Mouse (Mus musculus) CH12.LX (cell line): Measurements from ENCODE around the gene Ccdc74a. TPM values are rescaled to one million over a fixed set of nuclear protein-coding genes. Genes with fewer than 3 reads are reported as not detected.

Source experiments
- DNase-seq: peaks from one replicate; pipeline ENCODE4 v3.0.0-alpha.2; 2013; ENCODE audit errors: extremely low read depth
- H3K27ac ChIP-seq: 2 replicates; pipeline ENCODE4 v1.5.1; 2012; ENCODE audit warnings: low read depth, mild to moderate bottlenecking, control low read depth, moderate library complexity; ENCODE audit not compliant: insufficient read depth
- H3K27me3 ChIP-seq: replicated peaks from 2 replicates; pipeline ENCODE3; 2012; ENCODE audit warnings: inconsistent platforms
- H3K36me3 ChIP-seq, 2 experiments: replicated peaks in 1 of 2; 2 replicates each; pipeline versions ENCODE3 to v1.6.1; 2012; ENCODE audit warnings: inconsistent platforms in 1 of 2, low read length in 1 of 2, mild to moderate bottlenecking in 1 of 2, mixed read lengths in 1 of 2, moderate library complexity in 1 of 2; ENCODE audit not compliant: control insufficient read depth in 1 of 2, insufficient read depth in 1 of 2
- H3K4me1 ChIP-seq, 2 experiments: 2 replicates each; pipeline ENCODE4 v1.6.1; 2012; ENCODE audit warnings: inconsistent platforms in 1 of 2, moderate library complexity in 1 of 2; ENCODE audit not compliant: insufficient read depth in 2 of 2, control insufficient read depth in 1 of 2
- H3K4me2 ChIP-seq: 2 replicates; pipeline ENCODE4 v1.6.1; 2012; ENCODE audit warnings: low read depth, mild to moderate bottlenecking, control low read depth; ENCODE audit not compliant: poor library complexity, insufficient read depth, severe bottlenecking
- H3K4me3 ChIP-seq, 3 experiments: fragments of 150-350 bp in 1 of 3; sonication (generic) in 1 of 3; replicated peaks in 1 of 3; 2 replicates each; pipeline versions ENCODE3 to v1.5.1; 2011 to 2012; ENCODE audit warnings: low read depth in 2 of 3, low read length in 2 of 3, mild to moderate bottlenecking in 2 of 3, moderate library complexity in 2 of 3, control low read depth in 1 of 3, improper control_type of control experiment in 1 of 3, inconsistent platforms in 1 of 3, mixed read lengths in 1 of 3; ENCODE audit not compliant: poor library complexity in 1 of 3
- H3K79me2 ChIP-seq: replicated peaks from 2 replicates; pipeline ENCODE4 v1.6.1; 2012; ENCODE audit warnings: mild to moderate bottlenecking, moderate library complexity; ENCODE audit not compliant: control insufficient read depth, poor library complexity, insufficient read depth, severe bottlenecking; ENCODE audit errors: extremely low read depth
- H3K9ac ChIP-seq: 2 replicates; pipeline ENCODE4 v1.6.1; 2012; ENCODE audit warnings: low read depth, mild to moderate bottlenecking, control low read depth, moderate library complexity; ENCODE audit not compliant: insufficient read depth
- H3K9me3 ChIP-seq: replicated peaks from 2 replicates; pipeline ENCODE3; 2012; ENCODE audit warnings: low read length, inconsistent platforms, mixed read lengths
- CHD2 ChIP-seq: IDR thresholded peaks from 2 replicates; pipeline ENCODE4 v1.6.1; 2011; ENCODE audit warnings: low read length, improper control_type of control experiment
- CTCF ChIP-seq, 2 experiments: IDR thresholded peaks in 1 of 2; conservative IDR thresholded peaks in 1 of 2; 2 replicates each; pipeline ENCODE4 v1.5.1; 2011 to 2012; ENCODE audit warnings: low read depth in 2 of 2, low read length in 2 of 2, improper control_type of control experiment in 1 of 2, inconsistent platforms in 1 of 2, mild to moderate bottlenecking in 1 of 2, moderate library complexity in 1 of 2
- E2F4 ChIP-seq: IDR thresholded peaks from 2 replicates; pipeline ENCODE4 v1.6.1; 2011; ENCODE audit warnings: low read depth, low read length, improper control_type of control experiment; ENCODE audit not compliant: insufficient replicate concordance
- ELF1 ChIP-seq: IDR thresholded peaks from 2 replicates; pipeline ENCODE4 v1.6.1; 2014; ENCODE audit warnings: low read depth, mild to moderate bottlenecking, inconsistent platforms, low read length, improper control_type of control experiment
- EP300 ChIP-seq: IDR thresholded peaks from 2 replicates; pipeline ENCODE4 v1.6.1; 2011; ENCODE audit warnings: low read length, improper control_type of control experiment
- GABPA ChIP-seq: IDR thresholded peaks from 2 replicates; pipeline ENCODE4 v1.6.1; 2012; ENCODE audit warnings: low read depth, low read length, improper control_type of control experiment, inconsistent platforms; ENCODE audit not compliant: insufficient replicate concordance
- IRF4 ChIP-seq: IDR thresholded peaks from 2 replicates; pipeline ENCODE4 v1.6.1; 2014; ENCODE audit warnings: low read depth, mild to moderate bottlenecking, inconsistent platforms, low read length, improper control_type of control experiment
- JUND ChIP-seq: conservative IDR thresholded peaks from 2 replicates; pipeline ENCODE4 v1.6.1; 2011; ENCODE audit warnings: low read depth, low read length, improper control_type of control experiment
- MXI1 ChIP-seq: IDR thresholded peaks from 2 replicates; pipeline ENCODE4 v1.6.1; 2011; ENCODE audit warnings: mild to moderate bottlenecking, low read depth, low read length, improper control_type of control experiment
- MYC ChIP-seq: IDR thresholded peaks from 2 replicates; pipeline ENCODE4 v1.6.1; 2011; ENCODE audit warnings: low read depth, mild to moderate bottlenecking, improper control_type of control experiment, low read length
- NELFE ChIP-seq: IDR thresholded peaks from 2 replicates; pipeline ENCODE4 v1.6.1; 2011; ENCODE audit warnings: low read depth, low read length, improper control_type of control experiment
- NRF1 ChIP-seq: IDR thresholded peaks from 2 replicates; pipeline ENCODE4 v1.6.1; 2014; ENCODE audit warnings: low read depth, mild to moderate bottlenecking, inconsistent platforms, low read length, improper control_type of control experiment, moderate library complexity
- POLR2AphosphoS2 ChIP-seq: IDR thresholded peaks from 2 replicates; pipeline ENCODE4 v1.6.1; 2011; ENCODE audit warnings: low read depth, low read length, improper control_type of control experiment
- USF2 ChIP-seq: conservative IDR thresholded peaks from 2 replicates; pipeline ENCODE4 v1.6.1; 2011; ENCODE audit warnings: low read depth, low read length, improper control_type of control experiment
- dilution Hi-C: fragments of 300-500 bp; cut with MboI; formaldehyde crosslinking; loops from 2 replicates; pipeline ENCODE4 v1.14.3; 2020; ENCODE audit warnings: low sequenced_read_pairs; ENCODE audit not compliant: extremely low pct_unique_long_range_greater_than_20kb, extremely low pct_ligation_motif_present
- in situ Hi-C: fragments of 300-500 bp; cut with MboI; formaldehyde crosslinking; loops from 3 replicates; pipeline ENCODE4 v1.14.3; 2019; ENCODE audit warnings: low sequenced_read_pairs, low pct_ligation_motif_present, low pct_unique_long_range_greater_than_20kb, mixed read lengths
- polyA plus RNA-seq: library from polyadenylated mRNA; unstranded; fragments of >175 nt; gene quantifications from 2 replicates; pipeline ENCODE4 v1.2.1, GENCODE M21; 2012; ENCODE audit warnings: low read depth; ENCODE audit not compliant: insufficient read length
- total RNA-seq, 2 experiments: library from RNA; depleted of rRNA; stranded (reverse); fragments of 300-350 nt in 1 of 2; fragments of >200 nt in 1 of 2; gene quantifications; 2 replicates each; pipeline ENCODE4 v1.2.3; 2012 to 2014

The Ccdc74a gene
- total and polyA plus RNA-seq, 3 experiments: 2.0 TPM; not detected in 2

GRCm38 (mm10) chr16:17626269-17626555 lies 20.1 kb upstream of the Ccdc74a start:
- TF ChIP-seq E2F4: no peak
- TF ChIP-seq POLR2AphosphoS2: no peak
- no peak for TF ChIP-seq MYC
- no peak for TF ChIP-seq JUND
- TF ChIP-seq NRF1: no peak
- TF ChIP-seq GABPA: no peak
- no peak for TF ChIP-seq IRF4
- Histone ChIP-seq H3K79me2 (peaks cover 2% of the 10 kb centered on the region; the same call in 1 of the 2 replicates), H3K27ac (no peak overlapping the region), H3K9me3 (no peaks in the 10 kb centered on the region), H3K36me3 (peaks cover 63 to 91% of the 10 kb centered on the region in 2 experiments), H3K4me1 (peaks cover 0 to 1% of the 10 kb centered on the region in 2 experiments; a peak in 1 of 4 replicates), H3K4me2 (no peak overlapping the region), H3K9ac (no peak overlapping the region), H3K27me3 (no peaks in the 10 kb centered on the region), H3K4me3 (no peak overlapping the region)
- no peak for DNase-seq
- in situ Hi-C loops (no loop called here), dilution Hi-C loops (no loop called here)

GRCm38 (mm10) chr16:17632580-17632979 lies 13.7 kb upstream of the Ccdc74a start:
- no peak for DNase-seq
- no peaks in the 10 kb centered on the region for H3K79me2 ChIP-seq
- no peaks in the 10 kb centered on the region for H3K4me1 ChIP-seq
- H3K4me2 ChIP-seq: no peak overlapping the region
- H3K9ac ChIP-seq: no peak overlapping the region
- no peak overlapping the region for H3K4me3 ChIP-seq
- no peak overlapping the region for H3K27ac ChIP-seq
- H3K9me3 ChIP-seq: no peaks in the 10 kb centered on the region
- H3K27me3 ChIP-seq: no peaks in the 10 kb centered on the region
- peaks cover 71 to 92% of the 10 kb centered on the region in 2 experiments for H3K36me3 ChIP-seq
- dilution Hi-C loops (no loop called here), in situ Hi-C loops (no loop called here)
- no peak for TF ChIP-seq CHD2
- TF ChIP-seq EP300: no peak
- TF ChIP-seq USF2: no peak
- TF ChIP-seq CTCF (conservative IDR thresholded peaks at IDR 0.05 in 1 of 2, IDR thresholded peaks at IDR 0.05 in 1 of 2; ENCODE audit: low read depth in 2 of 2, low read length in 2 of 2): no peak
- no peak for TF ChIP-seq NELFE
- TF ChIP-seq NRF1: no peak

- in situ Hi-C loops: no loop called here
- H3K27me3 ChIP-seq: no peaks in the 10 kb centered on the region
- no peaks in the 10 kb centered on the region for H3K4me1 ChIP-seq
- H3K4me2 ChIP-seq: no peak overlapping the region
- no peak for TF ChIP-seq ELF1
- TF ChIP-seq MXI1: no peak
- TF ChIP-seq CTCF (conservative IDR thresholded peaks at IDR 0.05 in 1 of 2, IDR thresholded peaks at IDR 0.05 in 1 of 2; ENCODE audit: low read depth in 2 of 2, low read length in 2 of 2): peak in 1 of 2 experiments; percentile 37; a peak in 2 of 4 replicates
- dilution Hi-C loops: no loop called here
- H3K9me3 ChIP-seq: no peaks in the 10 kb centered on the region
- H3K4me3 ChIP-seq: no peak overlapping the region
- H3K36me3 ChIP-seq: peaks cover 71 to 92% of the 10 kb centered on the region in 2 experiments
- H3K9ac ChIP-seq: no peak overlapping the region
- no peak for DNase-seq
- H3K27ac ChIP-seq: no peak overlapping the region
- H3K79me2 ChIP-seq: no peaks in the 10 kb centered on the region
Observed at GRCm38 (mm10) chr16:17633481-17634181, 12.6 kb upstream of the Ccdc74a start.
